Mouse (Mus musculus): ENCODE data around the gene Gstp2. TPM values are rescaled to one million over a fixed set of nuclear protein-coding genes. Genes with fewer than 3 reads are reported as not detected.

Gstp2 gene
- polyA plus RNA-seq (2012; rRNA removed), result 11.7 and 12.9 TPM in 2 replicates

DNA sequence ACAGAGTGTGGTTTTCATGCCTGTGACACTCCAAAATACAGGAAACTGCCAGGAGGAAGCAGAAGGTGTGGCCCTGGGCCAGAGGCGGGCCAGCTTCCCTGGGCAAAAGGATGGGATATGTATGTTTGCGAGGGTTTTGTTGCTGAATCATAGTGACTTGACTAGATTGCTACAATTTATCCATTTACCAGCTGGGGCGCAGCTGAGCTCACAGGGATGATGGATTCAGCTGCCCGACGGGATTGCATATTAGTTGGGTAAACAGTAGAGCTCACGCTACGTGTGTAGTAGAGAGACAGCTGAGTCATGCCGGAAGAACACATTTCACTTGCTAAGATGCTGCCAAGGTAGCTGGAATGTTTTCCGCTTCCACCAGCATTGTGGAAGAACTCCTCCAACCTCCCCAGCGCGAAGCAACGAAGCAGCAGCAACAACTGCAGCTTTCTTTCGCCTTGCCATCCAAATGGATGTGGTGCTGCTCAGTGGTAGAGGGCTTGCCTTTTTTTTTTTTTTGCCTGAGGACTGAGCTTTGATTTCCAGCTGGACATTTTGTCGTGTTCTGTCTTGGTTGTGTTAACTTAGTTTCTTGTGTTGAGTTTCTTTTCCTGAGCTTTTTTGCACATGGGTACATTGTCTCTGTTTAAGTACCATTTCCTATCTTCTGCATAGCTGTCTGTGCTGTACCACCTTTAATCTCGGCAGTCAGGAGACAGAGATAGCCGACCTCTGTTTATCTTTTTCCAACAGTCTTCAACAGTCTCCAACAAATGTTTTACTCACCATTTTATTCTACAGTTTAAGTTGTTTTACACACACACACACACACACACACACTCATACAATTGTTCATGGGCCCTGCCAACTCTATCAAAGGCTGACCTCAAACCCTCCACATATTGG lies at the start of gene Gstp2:
Gene Gstp2 (minus strand): TSS at position 58 of the 900 bp plus-strand sequence.
- H3K27ac ChIP-seq (ENCODE audit: insufficient read depth, low read length), result no peak within 1 kb of the TSS
- H3K4me3 ChIP-seq (ENCODE audit: insufficient read depth, low read length), result no peak within 1 kb of the TSS; the same call in 1 of the 2 replicates
- TF ChIP-seq CTCF (IDR thresholded peaks at IDR 0.05; ENCODE audit: extremely low read depth, insufficient read depth, low read length) (peak; percentile 44), POLR2A (IDR thresholded peaks at IDR 0.05; ENCODE audit: extremely low read depth, insufficient read depth, low read length) (no peak)
- no peaks in the 10 kb centered on the region for H3K4me1 ChIP-seq (ENCODE audit: control insufficient read depth, insufficient read depth, low read length)

GRCm38 (mm10) chr19:4094774-4095303 lies 49.0 kb upstream of the Gstp2 start:
- Histone ChIP-seq H3K4me1 (ENCODE audit: control insufficient read depth, insufficient read depth, low read length) (no peaks in the 10 kb centered on the region), H3K27ac (ENCODE audit: insufficient read depth, low read length) (no peak overlapping the region), H3K4me3 (ENCODE audit: insufficient read depth, low read length) (no peak overlapping the region)
- no peak for TF ChIP-seq CTCF (IDR thresholded peaks at IDR 0.05; ENCODE audit: extremely low read depth, insufficient read depth, low read length)
- no peak for TF ChIP-seq POLR2A (IDR thresholded peaks at IDR 0.05; ENCODE audit: extremely low read depth, insufficient read depth, low read length)

DNA sequence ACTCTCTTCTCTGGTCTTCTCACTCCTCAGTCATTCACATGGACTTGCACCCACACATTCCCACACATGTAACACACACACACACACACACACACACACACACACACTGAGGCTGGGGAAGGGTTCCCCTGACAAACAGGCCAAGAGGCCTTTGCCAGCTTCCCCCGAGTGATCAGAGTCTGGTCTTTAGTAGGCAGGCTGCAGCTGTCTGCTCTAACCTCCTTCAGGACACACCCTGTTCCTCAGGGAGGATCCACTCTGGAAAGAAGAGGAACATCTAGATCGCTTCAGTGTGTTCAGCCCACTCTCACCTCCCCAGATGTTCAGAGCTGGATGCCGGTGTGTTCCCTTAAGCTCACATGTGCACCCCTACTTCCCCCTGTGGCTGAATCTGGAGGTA lies 48.5 kb upstream of the Gstp2 start:
- no peaks in the 10 kb centered on the region for H3K4me1 ChIP-seq (ENCODE audit: control insufficient read depth, insufficient read depth, low read length)

GRCm38 (mm10) chr19:4093772-4094171 lies 47.9 kb upstream of the Gstp2 start:
- H3K4me3 ChIP-seq (ENCODE audit: insufficient read depth, low read length), result no peak overlapping the region
- H3K4me1 ChIP-seq (ENCODE audit: control insufficient read depth, insufficient read depth, low read length), result no peaks in the 10 kb centered on the region
- TF ChIP-seq CTCF (IDR thresholded peaks at IDR 0.05; ENCODE audit: extremely low read depth, insufficient read depth, low read length) (no peak), POLR2A (IDR thresholded peaks at IDR 0.05; ENCODE audit: extremely low read depth, insufficient read depth, low read length) (no peak)
- H3K27ac ChIP-seq (ENCODE audit: insufficient read depth, low read length), result no peak overlapping the region

More for the DNA sequence above, 48.5 kb upstream of the Gstp2 start:
- no peak overlapping the region for H3K4me3 ChIP-seq (ENCODE audit: insufficient read depth, low read length)
- no peak overlapping the region for H3K27ac ChIP-seq (ENCODE audit: insufficient read depth, low read length)
- TF ChIP-seq CTCF (IDR thresholded peaks at IDR 0.05; ENCODE audit: extremely low read depth, insufficient read depth, low read length), result no peak

- Histone ChIP-seq H3K4me1 (ENCODE audit: control insufficient read depth, insufficient read depth, low read length) (no peaks in the 10 kb centered on the region), H3K27ac (ENCODE audit: insufficient read depth, low read length) (no peak overlapping the region), H3K4me3 (ENCODE audit: insufficient read depth, low read length) (no peak overlapping the region)
- no peak for TF ChIP-seq POLR2A (IDR thresholded peaks at IDR 0.05; ENCODE audit: extremely low read depth, insufficient read depth, low read length)
- no peak for TF ChIP-seq CTCF (IDR thresholded peaks at IDR 0.05; ENCODE audit: extremely low read depth, insufficient read depth, low read length)
These were observed 46.9 kb upstream of the Gstp2 start for GRCm38 (mm10) chr19:4092750-4093149.

DNA sequence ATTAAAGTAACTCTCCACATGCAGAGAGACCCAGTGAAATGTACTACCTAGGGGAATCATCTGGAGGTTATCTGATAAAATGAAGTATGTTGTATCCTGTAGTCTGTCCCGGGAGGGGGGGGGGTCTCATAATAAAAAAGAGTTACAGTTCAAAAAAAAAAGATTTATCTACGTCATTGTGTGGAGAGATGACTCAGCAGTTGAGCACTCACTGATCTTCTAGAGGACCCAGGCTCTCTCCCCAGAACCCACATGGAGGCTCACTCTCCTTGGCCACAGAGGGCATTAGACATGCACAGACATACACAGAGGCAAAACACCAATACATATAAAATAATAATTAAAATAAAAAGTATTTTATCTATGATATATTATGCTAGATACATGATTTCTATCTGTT lies 45.6 kb upstream of the Gstp2 start:
- TF ChIP-seq POLR2A (IDR thresholded peaks at IDR 0.05; ENCODE audit: extremely low read depth, insufficient read depth, low read length) (no peak), CTCF (IDR thresholded peaks at IDR 0.05; ENCODE audit: extremely low read depth, insufficient read depth, low read length) (no peak)
- no peak overlapping the region for H3K27ac ChIP-seq (ENCODE audit: insufficient read depth, low read length)
- no peak overlapping the region for H3K4me3 ChIP-seq (ENCODE audit: insufficient read depth, low read length)
- H3K4me1 ChIP-seq (ENCODE audit: control insufficient read depth, insufficient read depth, low read length), result no peaks in the 10 kb centered on the region

DNA sequence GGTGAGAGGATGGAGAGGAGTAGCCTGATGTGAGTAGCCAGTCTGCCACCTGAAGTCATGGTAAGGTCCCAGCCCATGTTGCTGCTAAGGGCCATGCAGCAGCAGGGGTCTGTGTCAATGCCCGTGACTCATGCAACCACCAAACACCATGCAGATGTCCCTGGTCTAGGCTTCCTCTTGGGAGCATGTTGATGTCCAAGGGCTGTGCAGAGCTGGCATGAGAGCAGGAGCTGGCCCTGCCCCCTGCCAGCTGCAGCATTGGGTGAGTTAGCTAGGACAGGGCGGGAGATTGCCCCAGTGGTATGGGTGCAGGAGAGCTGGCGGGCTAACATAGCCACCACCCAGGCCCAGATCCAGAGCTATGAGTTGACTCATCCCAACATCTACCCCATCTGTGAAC lies 44.6 kb upstream of the Gstp2 start:
- Histone ChIP-seq H3K4me3 (ENCODE audit: insufficient read depth, low read length) (no peak overlapping the region), H3K27ac (ENCODE audit: insufficient read depth, low read length) (no peak overlapping the region), H3K4me1 (ENCODE audit: control insufficient read depth, insufficient read depth, low read length) (no peaks in the 10 kb centered on the region)
- TF ChIP-seq POLR2A (IDR thresholded peaks at IDR 0.05; ENCODE audit: extremely low read depth, insufficient read depth, low read length) (no peak), CTCF (IDR thresholded peaks at IDR 0.05; ENCODE audit: extremely low read depth, insufficient read depth, low read length) (no peak)

DNA sequence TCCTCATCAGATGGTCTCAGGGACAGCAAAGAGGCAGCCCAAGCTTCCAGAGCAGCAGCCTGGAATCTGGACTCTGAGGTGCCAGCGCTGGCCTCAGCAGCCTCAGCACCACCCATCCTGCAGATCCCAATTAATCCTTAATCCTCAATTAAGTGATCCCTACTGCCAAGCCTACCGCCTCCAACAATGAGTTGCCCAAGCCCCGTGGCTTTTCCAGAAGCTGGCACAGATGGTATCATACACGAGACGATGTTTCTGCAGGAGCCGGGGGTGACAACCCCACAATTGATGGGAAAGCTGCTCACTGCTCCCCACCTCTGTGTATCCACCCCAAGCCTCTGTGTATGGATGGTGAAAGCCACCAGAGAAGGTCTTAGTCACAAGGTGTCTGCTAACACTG lies 43.3 kb upstream of the Gstp2 start:
- Histone ChIP-seq H3K4me3 (ENCODE audit: insufficient read depth, low read length) (no peak overlapping the region), H3K27ac (ENCODE audit: insufficient read depth, low read length) (no peak overlapping the region), H3K4me1 (ENCODE audit: control insufficient read depth, insufficient read depth, low read length) (no peaks in the 10 kb centered on the region)
- TF ChIP-seq POLR2A (IDR thresholded peaks at IDR 0.05; ENCODE audit: extremely low read depth, insufficient read depth, low read length), result no peak
- no peak for TF ChIP-seq CTCF (IDR thresholded peaks at IDR 0.05; ENCODE audit: extremely low read depth, insufficient read depth, low read length)

DNA sequence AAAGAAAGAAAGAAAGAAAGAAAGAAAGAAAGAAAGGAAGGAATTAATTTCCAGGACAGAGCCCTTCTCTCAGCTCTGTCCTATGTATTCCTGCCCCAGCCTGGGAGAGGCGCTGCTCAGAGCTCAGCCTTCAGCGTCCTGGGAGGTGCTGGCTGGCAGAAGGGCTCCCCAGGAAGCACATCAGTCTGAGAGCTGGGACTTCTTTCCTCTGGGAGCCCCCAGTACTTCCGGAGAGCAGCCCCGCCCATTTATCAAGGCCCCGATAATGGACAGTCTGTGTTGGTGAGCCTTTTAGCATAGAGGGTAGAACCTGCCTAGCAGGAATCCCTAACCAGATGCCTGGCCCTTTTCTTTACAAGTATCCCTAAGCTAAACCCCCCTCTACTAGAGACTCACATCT lies 42.3 kb upstream of the Gstp2 start:
- TF ChIP-seq POLR2A (IDR thresholded peaks at IDR 0.05; ENCODE audit: extremely low read depth, insufficient read depth, low read length), result no peak
- no peak for TF ChIP-seq CTCF (IDR thresholded peaks at IDR 0.05; ENCODE audit: extremely low read depth, insufficient read depth, low read length)
- Histone ChIP-seq H3K27ac (ENCODE audit: insufficient read depth, low read length) (no peak overlapping the region), H3K4me3 (ENCODE audit: insufficient read depth, low read length) (no peak overlapping the region), H3K4me1 (ENCODE audit: control insufficient read depth, insufficient read depth, low read length) (no peaks in the 10 kb centered on the region)

DNA sequence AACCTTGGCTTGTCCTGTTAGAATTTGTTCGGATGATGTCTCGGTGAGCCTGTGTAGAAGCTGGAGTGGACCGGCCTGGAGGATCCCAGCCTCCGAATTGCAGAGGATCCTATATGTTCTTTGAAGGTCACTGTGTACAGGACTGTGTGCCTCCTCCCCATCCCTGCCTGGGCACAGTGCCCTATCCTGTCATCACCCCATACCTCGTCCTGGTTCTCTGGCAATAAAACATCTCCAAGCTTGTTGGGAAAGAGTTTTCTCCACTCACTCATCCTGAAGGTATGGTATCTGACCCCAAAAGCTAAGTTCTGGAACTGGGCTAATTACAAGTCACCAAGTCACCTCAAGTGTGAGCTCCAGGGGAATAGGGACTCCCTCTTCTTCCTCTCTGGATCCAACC lies 41.3 kb upstream of the Gstp2 start:
- no peak for TF ChIP-seq CTCF (IDR thresholded peaks at IDR 0.05; ENCODE audit: extremely low read depth, insufficient read depth, low read length)
- no peak for TF ChIP-seq POLR2A (IDR thresholded peaks at IDR 0.05; ENCODE audit: extremely low read depth, insufficient read depth, low read length)
- no peaks in the 10 kb centered on the region for H3K4me1 ChIP-seq (ENCODE audit: control insufficient read depth, insufficient read depth, low read length)
- H3K27ac ChIP-seq (ENCODE audit: insufficient read depth, low read length), result no peak overlapping the region
- H3K4me3 ChIP-seq (ENCODE audit: insufficient read depth, low read length), result no peak overlapping the region

All from cortical plate, adult 2 months (tissue).